Mouse (Mus musculus) retina, postnatal 1 day (tissue): ENCODE measurements around the gene Kalrn.
"Not testable (repeated sequence)": the region's sequence is repeated elsewhere in the genome, so short reads cannot be mapped to it uniquely, and the experiment has no call there.

Source experiments
- DNase-seq: peaks from one replicate; pipeline ENCODE4 v3.0.0-alpha.2; 2012

The Kalrn gene

DNA sequence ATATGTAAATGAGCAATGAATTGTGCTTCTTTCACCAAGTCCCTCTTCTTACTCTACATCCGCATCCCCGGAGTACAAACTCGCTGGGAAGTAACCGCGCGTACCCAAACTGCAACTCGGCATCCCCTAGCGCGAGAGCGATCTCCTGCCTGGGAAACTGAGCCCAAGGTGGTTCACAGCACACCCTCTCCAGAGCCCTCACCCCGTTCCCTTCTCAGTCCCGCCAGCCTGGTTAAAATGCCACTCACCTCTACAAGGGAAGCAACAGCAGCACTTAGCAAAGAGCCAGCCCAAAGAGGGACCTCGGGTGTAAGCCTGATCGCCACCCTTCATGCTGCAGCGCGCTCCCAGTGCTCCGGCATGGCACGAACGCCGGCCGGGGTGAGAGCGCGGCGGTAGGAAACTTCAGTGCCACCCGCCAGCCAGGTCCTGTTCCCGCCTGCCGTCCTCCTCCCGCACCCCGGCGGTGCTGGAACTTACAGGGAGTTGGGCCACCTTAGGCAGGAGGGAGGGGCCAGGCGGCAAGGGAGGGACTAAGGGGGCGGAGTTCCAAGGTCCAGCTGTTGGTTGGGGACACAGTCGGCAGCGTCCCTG is 477.7 kb downstream of the Kalrn start:
- peak; percentile 70 for DNase-seq

DNA sequence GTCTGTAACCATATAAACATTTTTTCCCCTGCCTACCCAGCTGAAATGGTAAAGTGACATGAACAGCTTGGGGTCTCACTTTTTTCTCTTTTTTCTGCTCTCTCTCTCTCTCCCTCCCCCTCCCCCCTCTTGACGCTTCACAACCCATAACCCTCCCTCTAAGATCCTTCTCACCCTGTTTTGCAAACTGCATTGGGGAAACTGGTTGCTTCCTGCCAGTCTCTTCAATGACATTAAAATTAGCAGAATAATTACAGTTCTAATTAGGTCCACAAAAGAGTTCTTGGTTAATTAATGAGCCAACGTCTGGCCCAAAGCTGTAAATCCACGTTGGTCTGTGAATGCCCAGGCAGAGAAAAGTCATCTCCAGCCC is 478.3 kb downstream of the Kalrn start:
- DNase-seq: peak; percentile 60

DNA sequence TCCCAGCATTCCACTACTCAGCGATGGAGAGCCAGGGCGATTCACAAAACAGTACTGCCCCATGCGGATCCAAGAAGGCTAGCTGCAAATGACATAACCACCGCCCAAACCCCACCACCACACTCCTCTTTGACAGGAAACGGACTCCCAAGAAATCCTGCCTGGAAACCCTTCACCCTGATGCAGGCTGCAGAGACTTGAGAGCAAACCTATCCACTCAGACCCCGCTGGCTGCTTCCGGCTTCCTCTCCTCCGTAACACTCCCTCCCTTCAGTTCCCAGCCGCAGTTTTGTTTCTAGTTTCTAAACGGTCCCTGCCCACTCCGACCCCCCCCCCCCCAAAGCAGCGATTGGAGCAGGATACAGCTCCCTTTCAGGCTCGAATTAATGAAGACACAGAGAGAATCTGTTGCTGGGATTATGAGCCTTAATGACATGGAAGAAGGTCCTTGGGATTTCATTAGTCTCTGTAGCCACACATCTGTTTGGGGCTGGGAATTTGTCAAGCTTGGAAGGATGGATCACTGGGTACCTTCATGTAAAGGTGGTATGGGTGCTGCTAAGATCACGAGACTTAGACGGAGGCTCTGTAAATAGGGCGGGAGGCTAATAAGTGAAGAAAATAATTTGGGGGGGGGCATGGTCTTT is 478.8 kb downstream of the Kalrn start:
- peak; percentile 73 for DNase-seq

DNA sequence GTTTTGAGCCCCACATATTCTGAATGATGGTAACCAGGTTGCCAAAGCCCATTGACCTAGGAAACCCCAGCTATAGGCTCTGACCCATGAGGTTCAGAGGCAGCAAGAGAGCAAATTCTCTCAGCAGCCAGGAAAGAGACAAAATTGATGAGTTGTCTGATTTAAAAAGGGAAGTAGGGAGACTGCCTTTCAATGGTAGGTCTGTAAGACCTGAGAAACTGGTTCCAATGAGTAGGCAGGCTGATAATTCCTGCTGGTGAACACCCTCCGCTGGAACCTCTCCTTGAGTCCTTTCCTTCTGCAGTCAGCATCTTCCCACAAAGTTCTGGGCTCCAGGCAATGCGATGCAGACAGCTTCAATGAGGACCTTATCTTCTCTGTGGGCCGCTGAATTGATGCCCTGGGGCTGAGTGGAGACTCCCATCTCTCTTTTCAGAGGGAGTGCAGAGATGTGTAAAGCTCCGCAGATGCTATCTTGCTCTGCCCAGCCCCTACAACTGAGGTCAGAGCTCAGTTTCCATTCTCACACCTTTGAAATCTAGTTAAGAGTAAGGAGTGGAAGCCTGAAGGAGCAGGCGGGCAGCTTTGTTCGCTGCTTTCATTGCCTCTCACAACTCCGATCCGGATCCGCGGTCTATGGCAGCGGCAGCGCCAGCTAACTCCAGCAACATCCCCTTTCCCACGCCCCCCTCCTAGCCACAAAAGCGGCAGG is 479.4 kb downstream of the Kalrn start:
- DNase-seq: no peak

DNA sequence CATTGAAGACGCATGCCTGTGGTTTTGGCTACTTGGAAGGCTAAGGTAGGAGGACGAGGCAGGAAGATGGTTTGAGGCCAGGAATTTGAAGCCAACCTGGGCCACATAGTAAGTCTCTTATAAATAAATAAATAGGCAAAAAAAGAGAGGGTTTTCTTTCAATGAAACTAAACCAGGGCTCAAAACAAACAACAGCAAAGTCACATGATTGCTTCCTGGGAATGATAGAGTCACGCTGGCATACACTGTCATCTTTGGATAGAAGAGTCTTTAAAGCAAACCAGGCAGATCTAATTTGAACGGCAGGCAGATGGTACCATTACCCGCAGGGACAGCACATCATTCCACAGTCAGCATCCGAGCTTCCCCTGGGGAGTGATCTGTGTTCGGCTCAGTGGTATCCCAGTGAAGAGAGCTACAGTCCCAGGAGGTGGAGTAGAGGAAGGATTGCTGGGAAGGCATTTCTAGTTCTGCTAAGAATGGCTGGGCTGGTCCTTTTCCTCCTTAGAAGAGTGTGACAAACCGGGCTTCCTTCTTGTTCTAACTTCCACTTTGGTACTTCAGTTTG is 483.7 kb downstream of the Kalrn start:
- DNase-seq: peak; percentile 71

DNA sequence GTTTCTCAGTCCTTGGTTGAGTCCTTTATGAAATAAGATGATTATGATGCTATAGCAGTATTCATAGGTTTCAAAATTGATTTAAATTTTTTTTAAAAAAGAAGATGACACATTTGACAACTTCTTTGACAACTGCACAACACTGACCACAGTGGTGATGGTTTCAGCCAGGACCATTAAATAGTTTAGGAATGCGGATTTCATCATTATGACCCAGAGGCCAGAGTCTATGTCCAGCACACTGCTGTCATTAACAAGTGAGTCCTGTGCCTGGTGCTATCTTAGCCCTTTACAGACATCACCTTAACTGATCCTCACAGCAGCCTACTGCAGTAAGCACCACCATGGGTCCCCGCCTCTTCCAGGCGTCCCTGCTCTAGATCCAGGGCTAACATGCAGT is 484.3 kb downstream of the Kalrn start:
- no peak for DNase-seq

DNA sequence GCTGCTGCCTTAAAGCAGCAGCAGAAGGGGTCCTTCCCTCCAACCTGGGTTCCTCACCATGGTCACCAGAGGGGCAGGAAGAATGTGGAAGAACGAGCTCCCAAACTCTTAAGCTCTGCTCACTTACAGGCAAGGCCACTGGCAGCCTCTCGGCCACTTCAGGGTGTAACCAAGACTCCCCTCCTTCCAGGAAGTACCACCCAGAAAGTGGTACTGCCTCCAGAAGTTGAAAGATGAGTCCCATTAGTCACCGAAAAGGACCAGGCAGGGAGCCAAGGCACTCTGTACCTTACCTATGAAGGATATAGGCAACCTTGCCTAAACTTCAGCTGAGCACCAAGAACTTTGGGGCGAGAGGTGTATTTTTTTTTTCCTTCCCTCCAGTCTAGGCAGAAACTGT is 485.0 kb downstream of the Kalrn start:
- no peak for DNase-seq

DNA sequence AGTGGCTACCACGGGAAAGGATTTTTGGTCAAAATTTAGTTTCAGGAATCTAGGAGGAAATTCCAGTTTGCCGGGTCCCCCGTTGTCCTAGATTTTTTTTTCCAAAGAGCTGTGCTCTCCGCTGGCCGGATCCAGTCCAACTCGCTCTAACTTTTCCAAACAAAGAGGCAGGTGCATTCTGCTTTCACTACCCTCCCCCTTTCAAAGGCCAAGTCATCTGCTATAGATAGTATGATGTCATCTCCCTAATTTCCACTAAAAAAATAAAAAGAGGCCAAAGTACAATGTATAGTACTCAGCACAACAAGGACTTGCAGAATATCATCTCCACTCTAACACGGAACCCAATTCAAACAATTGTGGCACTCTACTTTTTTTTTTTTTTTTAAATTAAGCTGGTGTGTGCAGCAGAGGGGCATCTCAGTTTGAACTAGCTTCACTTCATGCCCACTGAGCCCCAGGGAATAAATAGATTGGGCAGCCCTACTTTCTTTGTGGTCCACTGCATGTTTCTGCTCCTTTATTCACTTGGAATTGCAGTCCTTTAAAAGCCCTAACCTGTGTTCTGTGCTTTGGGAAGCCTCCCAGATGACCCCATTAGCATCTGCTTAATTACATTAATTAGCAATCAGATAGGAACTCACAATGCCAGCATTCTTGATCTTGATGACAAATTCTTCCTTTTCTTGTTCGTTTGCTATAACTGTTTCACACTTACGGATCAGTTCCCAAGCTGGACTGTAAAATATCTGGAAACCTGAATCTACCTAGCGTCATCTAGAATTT is 489.0 kb downstream of the Kalrn start:
- peak; percentile 83 for DNase-seq

DNA sequence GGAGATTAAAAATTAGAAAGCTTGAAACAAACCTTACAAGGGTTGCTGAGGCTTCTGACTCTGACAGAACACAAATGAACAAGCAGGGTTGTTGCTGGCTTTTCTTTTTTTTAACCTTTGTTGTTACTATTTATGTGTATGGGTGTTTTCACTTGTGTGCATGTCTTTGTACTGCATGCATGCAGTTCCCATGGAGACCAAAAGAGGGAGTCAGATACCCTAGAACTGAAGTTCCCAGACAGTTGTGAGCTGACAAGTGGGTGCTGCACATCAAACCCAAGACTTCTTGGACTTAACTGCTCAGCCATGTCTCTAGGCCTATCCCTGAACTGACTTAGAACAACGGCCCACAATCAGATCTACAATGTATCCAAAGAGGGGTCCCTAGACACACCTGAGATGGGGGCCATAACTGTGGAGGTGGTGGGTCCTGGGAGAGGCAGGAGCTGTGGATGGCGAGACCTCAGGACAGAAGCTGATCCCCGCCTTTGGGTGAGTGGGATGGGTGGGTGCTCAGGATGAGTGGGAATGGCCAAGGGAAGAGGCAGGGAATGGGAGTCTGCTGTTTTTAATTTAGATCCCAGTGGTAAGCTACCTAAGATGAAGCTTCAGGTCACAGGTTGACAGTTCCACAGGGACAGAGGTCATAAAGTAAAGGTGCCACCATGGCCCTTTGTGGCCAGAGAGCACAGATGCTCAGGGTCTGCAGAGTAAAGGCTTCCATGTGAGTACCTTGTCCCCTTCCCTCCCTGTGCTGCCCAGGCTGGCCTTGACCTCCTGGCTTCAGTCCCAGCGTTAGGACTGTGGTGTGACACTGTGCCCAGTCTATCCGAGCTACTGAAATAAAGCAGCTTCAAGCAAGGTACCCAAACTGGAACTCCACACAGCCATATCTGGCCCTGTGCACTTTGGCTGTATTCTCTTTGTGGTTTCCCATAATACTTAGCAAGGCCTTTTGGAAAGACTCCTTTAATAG is 490.6 kb downstream of the Kalrn start:
- peak; percentile 19 for DNase-seq

DNA sequence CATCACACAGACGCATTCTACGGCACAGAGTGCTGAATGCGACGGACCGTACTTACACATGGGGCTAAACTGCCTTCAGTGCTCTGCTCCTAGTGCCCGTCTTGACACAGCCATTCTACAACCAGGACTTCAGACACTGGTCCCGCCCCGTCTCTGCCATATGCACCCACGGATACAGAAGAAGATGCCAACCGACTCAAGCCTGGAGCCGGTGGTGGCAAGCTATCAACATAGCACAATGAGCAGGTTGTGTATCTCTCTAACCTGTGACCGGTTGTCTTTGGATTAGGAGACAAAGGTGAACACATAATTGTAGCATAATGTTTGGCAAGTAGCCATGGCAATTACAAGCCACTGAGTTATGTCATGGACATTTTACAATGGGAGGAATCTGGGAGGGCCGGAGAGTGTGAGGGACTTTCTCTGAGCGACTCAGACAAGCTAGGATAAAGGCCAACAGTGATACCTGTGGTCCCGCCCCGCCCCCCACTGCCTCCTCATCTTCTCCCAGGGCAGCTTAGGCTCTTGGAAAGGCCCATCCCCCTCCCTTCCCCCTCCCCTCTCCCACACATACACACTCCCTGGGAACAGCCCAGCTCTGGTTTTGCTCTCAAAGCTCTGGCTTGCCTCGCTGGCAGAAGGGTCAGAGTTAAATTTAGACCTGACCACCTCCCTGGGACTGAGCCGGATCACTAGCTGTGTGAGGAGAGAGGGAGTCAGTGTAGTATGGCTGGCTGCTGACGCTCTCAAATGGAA is 491.5 kb downstream of the Kalrn start:
- DNase-seq: peak; percentile 60

DNA sequence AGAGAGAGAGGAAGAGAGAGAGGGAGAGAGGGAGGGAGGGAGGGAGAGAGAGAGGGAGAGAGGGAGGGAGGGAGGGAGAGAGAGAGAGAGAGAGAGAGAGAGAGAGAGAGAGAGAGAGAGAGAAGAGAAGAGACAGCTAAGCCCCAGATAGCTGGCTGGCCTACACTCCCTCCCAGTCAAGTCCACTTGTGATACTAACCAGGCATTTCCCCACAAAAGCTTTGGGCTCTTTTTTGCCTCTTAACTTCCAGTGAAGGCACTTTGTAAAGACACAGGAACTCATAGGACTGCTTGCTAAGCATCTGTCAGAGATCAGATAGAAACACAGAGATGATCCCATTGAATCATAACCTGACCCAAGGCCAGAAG is 492.0 kb downstream of the Kalrn start:
- not testable (repeated sequence) for DNase-seq

DNA sequence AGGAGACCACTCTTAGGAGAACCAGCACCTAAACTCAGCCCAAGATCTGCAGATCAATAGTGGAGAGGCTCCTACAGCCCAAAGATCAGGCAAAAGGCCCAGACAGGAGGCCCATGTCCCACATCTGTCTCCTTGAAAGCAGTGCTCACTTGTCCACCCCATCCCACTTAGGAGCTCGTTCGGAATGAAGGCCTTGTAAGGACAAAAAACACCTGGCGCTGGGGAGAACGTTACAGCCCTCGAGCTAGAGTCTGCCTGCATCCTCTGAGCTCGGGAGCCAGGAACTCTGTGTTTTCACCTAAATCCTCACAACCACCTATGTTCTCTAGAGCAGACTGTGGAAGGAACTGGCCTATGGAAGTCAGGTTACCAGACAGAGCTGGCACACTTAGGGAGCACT is 492.5 kb downstream of the Kalrn start:
- DNase-seq: no peak

DNA sequence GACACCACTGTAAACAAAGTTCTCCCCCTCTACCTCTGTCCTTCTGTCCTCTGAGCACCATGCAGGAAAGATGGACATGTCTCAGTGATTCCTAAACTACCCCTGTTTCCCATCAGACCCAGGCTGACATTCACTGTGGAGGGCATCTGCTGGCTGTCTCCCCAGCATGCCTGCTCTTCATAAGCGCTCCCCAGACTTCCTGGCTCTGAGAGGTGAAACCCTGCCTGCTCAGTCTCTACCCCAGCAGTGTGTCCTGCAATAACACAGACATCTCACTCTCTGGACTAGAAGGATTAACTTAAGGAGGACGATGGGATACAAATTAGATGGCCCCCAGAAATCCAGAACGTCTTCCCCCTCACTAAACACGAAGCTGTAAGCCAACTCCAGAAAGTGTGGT is 493.8 kb downstream of the Kalrn start:
- no peak for DNase-seq

DNA sequence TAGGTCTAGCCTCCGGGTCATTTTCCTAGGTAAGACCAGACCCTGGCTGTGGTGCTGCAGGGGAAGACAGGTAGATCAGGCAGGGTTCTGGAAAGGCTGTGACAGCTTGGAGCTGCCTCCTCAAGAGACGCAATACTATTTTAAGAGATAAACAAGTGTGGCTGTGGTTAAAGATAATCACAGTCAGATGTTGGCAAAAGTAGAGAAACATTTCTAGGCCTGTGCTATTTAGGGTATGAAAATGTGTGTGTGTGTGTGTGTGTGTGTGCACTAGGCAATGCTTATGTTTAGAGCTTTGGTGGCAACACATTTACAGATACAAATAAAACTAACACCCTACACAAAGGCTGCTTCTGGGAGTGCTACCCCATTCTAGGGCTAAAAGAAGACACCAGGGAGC is 494.6 kb downstream of the Kalrn start:
- DNase-seq: no peak

DNA sequence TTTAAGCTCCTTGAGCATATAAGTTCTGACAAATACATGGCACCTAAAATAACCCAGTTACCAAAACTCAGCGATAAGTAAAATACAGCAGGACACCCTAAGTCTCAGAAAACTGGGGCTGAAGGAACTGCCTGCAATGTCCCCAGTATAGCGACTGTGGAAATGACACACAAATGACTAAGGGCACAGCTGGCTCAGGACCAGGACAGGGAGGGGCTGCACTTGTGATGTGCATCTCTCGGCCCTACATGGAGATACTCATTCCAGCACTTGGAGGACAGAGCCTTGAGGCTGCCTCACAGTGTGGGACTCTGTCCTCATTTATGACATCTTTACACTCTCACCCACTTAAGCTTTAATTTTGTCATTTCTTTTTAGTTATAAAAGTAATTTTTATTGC is 497.2 kb downstream of the Kalrn start:
- no peak for DNase-seq

DNA sequence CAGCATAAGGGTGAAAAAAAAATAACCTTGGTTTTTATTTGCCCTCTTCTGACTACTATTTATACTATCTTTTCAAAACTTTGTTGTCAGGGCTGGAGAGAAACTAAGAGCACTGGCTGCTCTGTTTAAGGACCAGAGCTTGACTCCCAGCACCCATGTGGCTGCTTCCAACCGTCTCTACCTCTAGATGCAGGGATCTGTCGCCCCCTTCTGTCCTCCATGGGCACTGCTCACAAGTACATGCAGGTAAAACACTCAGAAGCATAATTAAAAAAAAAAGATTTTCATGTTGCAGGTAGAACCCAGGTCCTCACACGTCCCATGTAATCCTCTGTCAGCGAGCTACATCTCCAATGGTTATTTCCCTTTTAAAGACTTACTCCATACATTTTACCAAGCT is 499.4 kb downstream of the Kalrn start:
- no peak for DNase-seq

DNA sequence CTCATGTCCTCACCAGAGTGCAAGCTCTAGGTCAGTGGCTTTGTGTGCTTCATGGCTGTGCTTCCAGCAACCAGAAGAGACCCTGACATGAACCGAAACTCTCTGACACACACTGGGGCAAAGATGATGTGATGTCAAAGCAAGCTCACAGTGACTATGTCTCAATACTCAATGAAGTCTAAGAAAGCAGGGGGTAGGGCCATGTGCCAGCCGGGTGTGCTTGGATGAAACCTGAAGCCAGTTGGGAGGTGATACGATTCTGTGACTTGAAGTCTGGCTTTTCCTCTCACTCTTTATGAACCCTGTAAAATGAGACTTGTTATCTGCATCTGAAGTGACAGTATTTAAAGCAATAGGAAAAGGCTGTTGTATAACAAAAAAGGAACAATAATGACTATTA is 501.2 kb downstream of the Kalrn start:
- no peak for DNase-seq

DNA sequence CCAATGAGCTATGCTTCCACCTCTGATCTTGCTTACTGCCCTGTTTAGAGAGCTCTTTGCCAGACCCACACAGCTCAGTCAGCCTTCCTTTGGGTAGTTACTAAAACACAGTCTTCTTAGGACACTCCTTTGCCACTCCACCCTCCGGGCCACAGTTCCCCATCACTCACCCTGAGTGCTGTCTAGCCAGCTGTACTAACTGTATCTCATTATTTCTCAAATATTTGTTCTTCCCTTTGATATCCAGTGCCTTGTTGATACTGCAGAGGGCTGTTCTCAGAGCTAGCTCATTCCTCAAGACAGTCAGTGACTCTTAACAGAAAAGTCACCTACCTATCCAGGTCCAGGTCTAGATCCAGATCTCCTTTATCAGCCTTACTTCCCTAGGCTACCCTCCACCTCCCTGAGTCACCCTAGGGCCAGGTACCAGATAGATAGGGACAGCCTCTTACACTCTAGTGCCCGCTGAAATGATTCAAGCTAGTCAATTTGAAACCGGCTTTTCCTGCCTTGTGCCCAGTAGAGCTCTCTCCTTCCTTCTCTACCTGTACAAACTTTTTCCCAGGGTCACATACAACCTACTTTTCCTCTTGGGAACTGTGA is 502.0 kb downstream of the Kalrn start:
- DNase-seq: no peak

DNA sequence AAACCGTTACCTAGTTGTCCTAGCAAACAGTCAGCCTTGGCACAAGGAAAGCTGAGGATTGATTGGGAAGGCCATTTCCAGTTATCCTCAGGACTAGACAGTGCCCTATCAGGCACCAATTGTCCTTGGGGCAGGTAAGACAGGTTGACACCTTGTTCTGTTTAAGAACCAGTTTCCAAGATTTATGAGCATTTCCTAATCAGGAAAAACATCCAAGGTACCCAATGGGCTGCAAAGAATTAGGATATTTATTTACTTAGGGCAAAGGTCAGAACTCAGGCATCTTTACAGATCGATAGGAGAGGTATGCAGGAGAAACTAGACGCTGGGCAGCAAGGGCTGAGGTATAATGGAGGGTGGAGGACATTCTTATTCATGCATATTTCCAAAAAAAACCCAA is 503.9 kb downstream of the Kalrn start:
- no peak for DNase-seq

DNA sequence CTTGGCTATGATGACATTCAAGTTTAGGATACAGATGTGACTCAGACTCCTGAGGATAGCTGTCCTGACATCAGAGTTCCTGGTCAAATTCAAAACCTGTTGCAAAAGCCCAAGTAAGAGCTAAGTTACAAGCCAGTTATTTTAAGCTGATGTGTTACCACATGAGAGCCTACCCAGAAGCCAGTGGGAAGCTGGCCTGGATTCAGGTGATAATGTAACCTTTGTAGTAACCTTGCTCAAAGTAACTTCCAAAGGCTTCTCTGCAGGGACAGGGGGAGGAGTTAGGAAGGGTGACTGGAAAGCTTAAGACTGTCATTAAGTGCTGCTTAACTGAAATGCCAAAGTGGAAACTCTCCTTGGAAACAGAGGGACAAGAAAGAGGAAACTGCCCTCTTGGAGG is 506.4 kb downstream of the Kalrn start:
- no peak for DNase-seq

DNA sequence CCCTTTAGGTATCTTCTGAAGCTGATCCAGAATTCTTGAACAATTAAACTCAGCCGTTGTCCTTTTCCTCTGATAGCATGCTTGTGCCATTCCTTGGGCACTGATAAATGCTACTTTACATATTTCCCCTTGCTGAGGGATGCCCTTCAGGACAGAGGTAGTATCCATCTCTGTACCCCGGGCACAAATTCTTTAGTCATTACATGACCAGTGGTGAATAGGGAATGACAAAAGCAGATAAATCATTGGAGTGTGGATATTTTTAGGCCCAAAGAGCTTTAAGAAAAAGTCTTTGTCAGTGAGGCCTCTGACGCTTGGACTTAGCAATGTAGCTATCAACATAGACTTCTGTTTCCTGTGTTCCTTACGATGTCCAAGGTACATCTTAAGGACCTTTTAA is 507.0 kb downstream of the Kalrn start:
- no peak for DNase-seq
